Mouse (Mus musculus) bone marrow macrophage, adult 2 months (primary cell): ENCODE measurements around the gene Tcaim. TPM values are rescaled to one million over a fixed set of nuclear protein-coding genes. Genes with fewer than 3 reads are reported as not detected.

ENCODE experiments used
- H3K27ac ChIP-seq: 2 replicates; pipeline ENCODE4 v1.5.1; 2012; ENCODE audit warnings: low read depth, low read length; ENCODE audit not compliant: insufficient read depth
- H3K4me1 ChIP-seq: 2 replicates; pipeline ENCODE4 v1.6.1; 2012; ENCODE audit warnings: low read length; ENCODE audit not compliant: control insufficient read depth, insufficient read depth
- H3K4me3 ChIP-seq: 2 replicates; pipeline ENCODE4 v1.5.1; 2012; ENCODE audit warnings: mild to moderate bottlenecking, low read length, moderate library complexity; ENCODE audit not compliant: insufficient read depth
- CTCF ChIP-seq: IDR thresholded peaks from 2 replicates; pipeline ENCODE4 v1.5.1; 2012; ENCODE audit warnings: low read depth, mild to moderate bottlenecking, low read length, moderate library complexity
- POLR2A ChIP-seq: IDR thresholded peaks from 2 replicates; pipeline ENCODE4 v1.6.1; 2012; ENCODE audit warnings: mild to moderate bottlenecking, low read depth, low read length, borderline replicate concordance
- polyA plus RNA-seq: library from polyadenylated mRNA; stranded (reverse); fragments of >200 nt; gene quantifications from 2 replicates; pipeline ENCODE4 v1.2.4, GENCODE M21; 2012; ENCODE audit not compliant: missing spikeins, insufficient read depth, insufficient read length

Gene Tcaim
- polyA plus RNA-seq, 1 experiment, result 3.3 TPM

DNA sequence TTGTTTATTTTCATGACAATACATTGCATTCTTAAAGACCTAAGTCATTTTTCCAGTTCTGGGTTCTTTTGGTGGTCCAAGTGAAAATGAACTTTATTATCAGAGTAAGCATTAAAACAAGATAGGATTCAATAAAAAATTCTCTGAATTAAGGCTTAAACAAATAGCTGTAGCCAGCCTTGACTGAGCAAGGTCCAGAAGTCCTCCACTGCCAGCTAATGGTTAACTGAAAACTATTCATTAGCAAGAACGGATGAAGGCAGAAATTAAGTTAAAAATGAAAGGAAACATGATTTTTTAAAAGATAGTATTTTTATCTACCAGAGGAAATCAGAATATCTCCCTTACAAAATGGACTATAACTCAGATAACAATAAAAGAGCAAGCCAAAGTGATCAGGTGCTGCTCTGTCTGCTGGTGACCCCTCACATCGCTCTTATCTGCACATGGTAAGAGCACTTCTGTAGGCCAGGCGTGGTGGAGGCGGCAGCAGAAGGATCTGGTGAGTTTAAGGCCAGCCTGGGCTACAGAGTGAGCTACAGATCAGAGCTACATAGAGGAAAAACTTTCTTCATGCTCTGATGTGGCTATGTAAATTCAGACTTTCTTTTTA, 10.0 kb downstream of the Tcaim start:
- Histone ChIP-seq H3K27ac (no peak overlapping the region), H3K4me1 (no peaks in the 10 kb centered on the region), H3K4me3 (no peak overlapping the region)
- TF ChIP-seq CTCF (no peak), POLR2A (no peak)

DNA sequence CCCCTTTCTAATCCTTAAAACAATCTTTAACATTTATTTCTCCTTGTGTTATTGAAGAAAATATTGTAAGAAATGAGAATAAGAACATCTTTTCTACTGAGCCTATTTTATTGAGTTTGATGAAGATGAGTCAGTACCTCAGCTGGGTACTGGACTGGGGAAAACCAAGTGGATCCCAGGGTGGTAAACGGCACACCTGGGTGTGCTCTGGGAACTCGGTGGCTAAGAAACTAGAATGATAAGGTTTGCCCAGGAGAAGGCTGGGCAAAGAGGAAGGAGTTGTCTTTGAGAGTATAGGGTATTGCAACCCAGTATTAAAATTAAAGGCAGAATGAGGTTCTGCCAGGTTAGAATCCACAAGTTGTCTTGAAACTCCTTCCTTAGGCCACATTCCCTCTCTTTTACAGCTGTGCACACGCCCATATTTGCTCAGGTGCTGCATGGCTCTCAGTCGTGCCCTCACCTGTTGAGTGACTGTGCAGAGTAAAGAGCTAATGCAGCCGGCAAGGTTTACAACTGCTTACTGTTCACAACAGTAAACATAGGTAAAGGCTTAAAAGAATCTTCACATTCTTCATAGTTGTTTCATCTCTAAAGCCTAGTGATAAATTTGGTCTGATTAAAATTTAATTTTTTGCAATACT, 18.2 kb downstream of the Tcaim start:
- no peaks in the 10 kb centered on the region for H3K4me1 ChIP-seq
- H3K4me3 ChIP-seq, result no peak overlapping the region
- no peak for TF ChIP-seq CTCF
- TF ChIP-seq POLR2A, result no peak
- no peak overlapping the region for H3K27ac ChIP-seq

DNA sequence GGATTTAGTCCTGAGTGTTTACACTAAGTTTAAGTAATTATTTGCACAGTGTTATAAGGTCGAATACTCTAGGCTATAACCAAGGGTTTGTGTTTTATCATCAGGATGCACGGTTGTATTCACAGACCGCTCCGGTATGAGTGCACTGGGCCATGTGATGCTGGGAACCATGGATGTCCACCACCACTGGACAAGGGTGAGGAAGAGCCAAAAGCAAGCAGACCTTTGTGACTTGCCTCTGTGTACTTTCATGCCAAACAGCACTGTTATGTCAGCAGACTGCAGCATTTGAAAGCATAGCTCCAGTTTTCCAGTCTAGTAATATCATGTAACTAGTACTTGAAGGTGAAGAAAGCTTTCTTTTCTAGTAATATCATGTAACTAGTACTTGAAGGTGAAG, 21.4 kb downstream of the Tcaim start:
- H3K4me1 ChIP-seq, result no peaks in the 10 kb centered on the region
- TF ChIP-seq POLR2A (no peak), CTCF (no peak)
- H3K4me3 ChIP-seq, result no peak overlapping the region
- H3K27ac ChIP-seq, result no peak overlapping the region

DNA sequence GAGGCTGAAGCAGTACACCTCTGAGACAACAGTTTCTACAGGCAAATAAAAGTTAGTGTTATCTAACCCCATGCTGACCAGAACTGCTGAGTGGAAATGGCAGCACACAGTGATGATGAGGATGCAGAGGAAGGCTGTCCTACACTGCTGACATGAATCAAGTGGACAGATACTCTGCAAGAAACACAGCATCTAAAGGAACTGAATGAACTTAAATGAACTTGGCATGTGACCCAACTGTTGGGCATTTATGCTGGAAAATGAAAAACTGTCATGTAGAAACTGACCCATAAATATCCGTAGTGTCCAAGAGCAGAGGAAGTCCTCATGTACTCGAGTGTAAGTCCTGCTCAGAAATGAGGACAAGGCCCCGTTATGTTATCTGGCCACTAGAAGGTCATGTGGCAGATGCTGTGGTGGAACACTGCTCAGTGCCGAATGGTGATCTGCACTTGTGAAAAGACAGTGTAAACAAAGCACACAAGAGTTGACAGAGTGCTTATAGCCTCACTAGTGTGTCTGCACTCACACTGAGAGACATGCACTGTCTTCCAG, 24.6 kb downstream of the Tcaim start:
- Histone ChIP-seq H3K4me3 (no peak overlapping the region), H3K27ac (no peak overlapping the region), H3K4me1 (no peaks in the 10 kb centered on the region)
- TF ChIP-seq POLR2A, result no peak
- TF ChIP-seq CTCF, result no peak

DNA sequence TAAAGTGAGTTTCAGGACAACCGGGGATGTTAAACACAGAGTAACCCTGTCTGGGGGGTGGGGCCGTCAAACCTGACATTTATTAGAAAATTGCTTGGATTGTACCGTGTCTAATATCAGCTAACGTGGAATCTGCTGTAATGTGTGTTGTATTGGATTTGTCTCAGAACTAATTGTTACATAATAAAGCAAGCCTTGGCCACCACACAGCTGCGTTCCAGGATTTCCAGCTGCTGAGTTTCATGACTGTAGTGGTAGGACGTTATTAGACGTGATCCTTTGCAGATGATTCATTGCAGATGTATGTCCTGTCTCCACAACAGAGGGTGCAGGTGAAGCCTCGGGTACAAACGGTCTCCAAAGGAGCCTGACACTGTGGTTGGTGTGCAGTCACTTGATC, 30.8 kb downstream of the Tcaim start:
- TF ChIP-seq POLR2A (no peak), CTCF (no peak)
- Histone ChIP-seq H3K4me1 (no peaks in the 10 kb centered on the region), H3K4me3 (no peak overlapping the region), H3K27ac (no peak overlapping the region)

DNA sequence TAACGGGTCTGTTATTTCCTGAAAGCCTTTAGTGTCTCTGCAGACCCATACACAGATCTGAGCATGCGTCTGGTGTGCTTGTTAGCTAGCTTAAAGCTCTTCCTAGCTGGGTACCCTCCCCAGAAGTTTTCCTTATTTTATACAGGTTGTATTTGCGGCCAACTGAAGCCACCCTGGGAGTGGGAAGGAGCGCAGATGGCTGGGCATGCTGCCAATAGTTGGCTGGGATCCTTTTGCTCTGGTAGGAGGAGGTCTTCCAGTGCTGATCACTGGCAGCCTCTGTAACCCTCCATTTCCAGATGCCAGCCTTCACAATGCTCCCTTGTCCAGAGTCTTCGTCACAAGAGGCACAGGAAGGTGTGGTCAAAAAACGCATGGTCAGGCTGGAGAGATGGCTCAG, 31.5 kb downstream of the Tcaim start:
- no peak overlapping the region for H3K4me3 ChIP-seq
- TF ChIP-seq POLR2A (no peak), CTCF (no peak)
- no peaks in the 10 kb centered on the region for H3K4me1 ChIP-seq
- H3K27ac ChIP-seq, result no peak overlapping the region

DNA sequence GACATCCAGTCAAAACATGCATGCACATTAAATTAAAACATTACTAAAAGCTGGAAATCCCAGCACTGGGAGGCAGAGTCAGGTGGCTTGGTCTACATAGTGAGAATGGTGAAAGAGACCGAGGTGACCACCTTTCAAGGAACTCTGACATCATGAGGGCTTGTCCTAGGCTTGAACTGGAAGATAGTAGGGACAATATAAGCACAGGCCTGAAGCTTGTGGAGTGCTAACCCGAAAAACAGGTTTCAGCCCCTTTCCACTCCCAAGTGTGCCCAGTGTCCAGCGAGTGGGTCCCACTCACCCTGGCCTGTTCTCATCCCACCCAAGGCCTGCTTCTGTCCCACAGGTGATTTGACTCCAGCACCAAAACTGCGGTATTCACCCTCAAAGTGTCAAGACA, 31.9 kb downstream of the Tcaim start:
- H3K4me1 ChIP-seq, result no peaks in the 10 kb centered on the region
- TF ChIP-seq CTCF (no peak), POLR2A (no peak)
- no peak overlapping the region for H3K4me3 ChIP-seq
- H3K27ac ChIP-seq, result no peak overlapping the region

DNA sequence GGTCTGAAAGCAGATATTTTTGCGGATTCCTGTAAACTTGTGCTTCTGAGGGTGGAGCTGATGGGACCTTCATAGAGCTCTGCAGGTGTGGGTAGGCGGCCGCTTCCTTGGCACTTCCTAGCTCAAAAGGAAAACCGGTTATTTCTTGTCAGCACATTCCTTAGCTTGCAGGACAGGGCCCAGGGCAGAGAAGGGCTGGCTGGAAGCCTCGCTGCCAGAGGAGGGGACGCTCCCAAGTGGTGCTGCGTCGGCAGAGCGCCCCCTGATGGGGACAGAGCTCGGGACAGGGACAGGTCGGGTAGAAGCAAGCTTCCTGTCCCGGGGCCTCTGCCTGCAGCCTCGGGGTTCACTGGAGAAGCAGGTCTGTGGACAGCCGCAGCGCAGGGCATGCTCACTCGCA, 32.3 kb downstream of the Tcaim start:
- H3K4me1 ChIP-seq, result no peaks in the 10 kb centered on the region
- TF ChIP-seq POLR2A, result no peak
- no peak for TF ChIP-seq CTCF
- no peak overlapping the region for H3K27ac ChIP-seq
- H3K4me3 ChIP-seq, result no peak overlapping the region

DNA sequence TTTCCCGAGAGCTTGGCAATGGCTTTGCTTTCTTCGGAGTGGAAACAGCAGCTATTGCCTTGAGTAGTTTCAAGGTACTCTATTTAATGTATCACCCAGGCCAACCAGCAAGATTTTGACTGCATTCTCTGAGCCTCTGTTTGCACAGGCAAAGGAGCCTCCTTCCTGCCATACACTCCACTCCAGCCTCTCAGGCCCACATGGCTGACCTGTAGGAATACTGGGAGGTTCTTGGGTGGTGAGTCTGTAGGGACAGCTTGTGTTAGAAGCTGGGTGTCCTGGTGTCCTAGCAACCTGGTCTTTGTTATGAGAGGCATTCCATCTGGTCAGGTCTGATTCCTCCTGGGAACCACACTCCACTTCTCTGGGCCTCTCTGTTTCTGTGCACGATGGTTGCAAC, 38.4 kb downstream of the Tcaim start, which contains the start of gene Gm35549:
Gene Gm35549, minus strand, starts transcription at position 276 of the 400 bp plus-strand sequence.
- no peaks in the 10 kb centered on the region for H3K4me1 ChIP-seq
- TF ChIP-seq POLR2A (no peak), CTCF (no peak)
- H3K27ac ChIP-seq, result no peak within 1 kb of the TSS
- H3K4me3 ChIP-seq, result no peak within 1 kb of the TSS

DNA sequence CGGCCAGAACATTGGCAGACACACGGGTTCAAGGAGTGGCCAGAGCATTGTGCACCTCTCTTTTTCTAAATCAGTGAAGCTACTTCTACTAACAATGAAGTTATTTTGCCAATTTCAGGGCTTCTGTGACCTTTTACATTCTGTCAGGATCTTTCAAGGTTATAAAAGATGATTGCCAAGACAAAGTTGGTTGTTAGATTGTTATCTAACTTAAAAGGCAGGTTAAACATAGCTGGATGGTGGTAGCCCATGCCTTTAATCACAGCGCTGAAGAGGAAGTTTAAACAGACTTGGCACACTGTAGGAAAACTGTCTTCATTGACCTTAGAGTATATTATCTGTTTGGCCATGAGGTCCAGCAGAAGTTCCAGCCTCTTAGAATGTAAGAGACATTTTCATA, 40.3 kb downstream of the Tcaim start:
- no peak overlapping the region for H3K27ac ChIP-seq
- no peak overlapping the region for H3K4me3 ChIP-seq
- TF ChIP-seq CTCF (no peak), POLR2A (no peak)
- H3K4me1 ChIP-seq, result no peaks in the 10 kb centered on the region
